Mouse (Mus musculus): ENCODE data around the gene Cxcl10. TPM values are rescaled to one million over a fixed set of nuclear protein-coding genes. Genes with fewer than 3 reads are reported as not detected.
A peak's percentile ranks its signal among the peaks of the same experiment; 100 is the strongest.

Cxcl10 gene
- total RNA-seq, 2 experiments from 2014 or later = not detected

DNA sequence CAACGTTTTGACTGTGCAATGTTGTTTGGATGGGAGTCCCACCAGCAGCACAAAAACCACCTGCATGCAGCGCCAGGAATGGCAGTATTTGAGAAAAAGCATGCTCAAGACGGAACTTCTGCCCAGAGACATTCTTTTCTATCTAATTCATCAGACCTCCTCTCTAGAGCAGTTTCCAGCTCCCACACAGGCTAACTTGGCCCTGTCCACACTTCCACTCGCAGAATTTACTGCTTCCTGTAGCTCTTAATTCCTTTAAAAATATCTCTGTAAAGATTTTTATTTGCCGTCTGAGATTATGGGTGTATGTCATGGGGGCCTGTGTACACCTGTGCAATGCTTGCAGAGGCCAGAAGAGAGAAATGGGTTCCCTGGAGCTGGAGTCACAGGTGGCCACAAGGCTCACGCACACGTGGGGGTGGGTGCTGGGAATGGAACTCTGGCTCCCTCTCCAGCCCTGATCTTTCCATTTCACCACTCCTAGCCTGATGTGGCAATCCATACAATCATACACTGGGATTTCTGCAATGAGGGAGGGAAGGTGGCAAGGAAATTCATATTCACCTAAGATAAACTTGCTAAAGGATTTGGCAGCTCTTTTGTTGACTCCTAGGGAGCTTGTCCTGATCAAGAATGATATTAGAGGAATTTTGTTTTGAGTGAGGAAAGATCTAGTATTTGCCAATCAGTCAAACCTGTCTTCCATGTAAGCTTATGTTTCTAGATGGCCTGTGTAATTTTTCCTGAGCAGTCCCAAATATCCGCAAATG is 26.9 kb downstream of the Cxcl10 start:
- DNase-seq (ENCODE audit: low spot score in 2 of 2) = no peak

DNA sequence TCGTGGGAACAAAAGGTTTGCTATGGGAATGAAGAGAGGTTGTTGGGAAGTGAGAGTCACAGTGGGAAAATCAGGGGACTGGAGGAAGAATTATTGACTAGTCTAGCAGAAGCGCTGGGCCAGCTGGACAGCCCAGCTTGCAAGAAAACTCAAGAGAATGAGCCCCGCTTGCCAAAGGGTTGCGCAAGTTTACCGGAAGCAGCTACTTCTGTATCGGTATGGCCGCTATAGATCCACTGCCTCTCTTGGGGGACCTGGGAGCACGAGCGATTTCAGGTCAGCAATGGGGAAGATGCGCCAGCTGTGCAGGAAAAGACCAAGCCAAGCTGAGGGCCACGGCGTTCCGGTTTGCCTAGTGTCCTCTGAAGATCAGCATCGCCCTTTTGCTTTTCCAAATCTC is 30.1 kb downstream of the Cxcl10 start:
- DNase-seq (ENCODE audit: low spot score in 2 of 2) = no peak

DNA sequence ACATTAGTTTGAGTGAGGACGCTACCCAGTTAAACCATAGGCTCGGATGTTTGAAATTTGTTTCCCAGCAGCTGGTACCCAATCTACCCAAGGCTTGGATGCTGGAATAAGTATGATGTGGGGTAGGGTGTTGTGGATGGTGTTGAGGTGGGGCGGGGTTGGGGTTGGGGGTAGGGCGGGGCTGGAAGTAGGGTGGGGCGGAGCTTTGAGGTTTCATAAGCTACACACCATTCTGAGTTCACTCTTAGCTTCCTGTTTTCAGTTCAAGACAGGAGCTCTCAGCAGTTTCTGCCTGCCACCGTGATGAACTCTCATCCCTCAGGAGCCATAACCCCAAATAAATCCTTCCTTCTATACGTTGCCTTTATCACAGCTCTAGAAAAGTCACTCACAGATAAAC is 30.6 kb downstream of the Cxcl10 start:
- no peak for DNase-seq (ENCODE audit: low spot score in 2 of 2)

DNA sequence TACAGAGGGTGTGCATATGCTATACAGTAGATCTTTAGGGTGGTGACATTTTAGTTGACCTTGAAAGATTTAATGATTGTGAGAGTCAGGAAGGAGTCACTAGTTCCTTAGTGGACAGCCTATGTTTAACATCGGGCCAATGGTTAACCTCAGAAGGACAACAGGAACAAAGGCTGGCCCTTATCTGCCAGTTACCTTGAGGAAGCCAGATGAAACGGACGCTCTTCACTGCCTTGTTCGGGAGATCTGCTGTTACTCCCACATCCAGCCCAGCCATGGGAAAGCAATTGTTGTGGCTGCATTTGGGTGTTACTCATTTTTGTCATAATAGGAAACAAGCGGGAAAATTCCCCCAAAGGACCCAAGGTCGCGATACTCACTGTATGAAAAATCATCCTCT is 34.9 kb downstream of the Cxcl10 start:
- DNase-seq (ENCODE audit: low spot score in 2 of 2) = no peak

DNA sequence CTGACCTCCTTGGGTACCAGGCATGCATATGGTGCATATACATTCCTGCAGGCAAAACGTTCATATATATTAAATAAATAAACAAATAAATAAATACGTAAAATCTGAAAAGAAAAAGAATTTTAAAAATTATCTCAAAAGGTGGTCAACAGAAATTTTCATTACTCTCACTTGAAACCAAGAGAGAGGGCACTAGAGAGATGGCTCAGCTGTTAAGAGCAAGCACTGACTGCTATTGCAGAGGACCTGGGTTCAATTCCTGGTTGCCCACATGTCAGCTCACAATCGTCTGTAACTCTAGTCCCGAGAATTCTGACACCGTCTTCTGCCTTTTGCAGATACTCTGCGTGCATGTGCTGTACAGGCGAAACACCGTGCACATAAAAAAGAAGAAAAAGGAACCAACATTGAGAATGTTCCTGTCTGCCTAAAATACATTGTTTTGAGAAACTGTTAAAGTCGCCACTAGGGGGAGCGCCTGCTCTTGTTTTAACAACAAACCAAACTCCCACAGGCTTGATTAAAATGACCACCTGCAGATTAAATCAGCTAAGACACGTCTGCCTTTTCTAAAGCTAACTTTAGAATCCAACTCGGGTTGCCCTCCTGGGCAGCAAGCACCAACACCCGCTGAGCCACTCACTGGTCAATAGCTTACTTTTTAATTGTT is 36.5 kb downstream of the Cxcl10 start:
- DNase-seq (ENCODE audit: low spot score in 2 of 2) = peak; percentile 84 to 92

DNA sequence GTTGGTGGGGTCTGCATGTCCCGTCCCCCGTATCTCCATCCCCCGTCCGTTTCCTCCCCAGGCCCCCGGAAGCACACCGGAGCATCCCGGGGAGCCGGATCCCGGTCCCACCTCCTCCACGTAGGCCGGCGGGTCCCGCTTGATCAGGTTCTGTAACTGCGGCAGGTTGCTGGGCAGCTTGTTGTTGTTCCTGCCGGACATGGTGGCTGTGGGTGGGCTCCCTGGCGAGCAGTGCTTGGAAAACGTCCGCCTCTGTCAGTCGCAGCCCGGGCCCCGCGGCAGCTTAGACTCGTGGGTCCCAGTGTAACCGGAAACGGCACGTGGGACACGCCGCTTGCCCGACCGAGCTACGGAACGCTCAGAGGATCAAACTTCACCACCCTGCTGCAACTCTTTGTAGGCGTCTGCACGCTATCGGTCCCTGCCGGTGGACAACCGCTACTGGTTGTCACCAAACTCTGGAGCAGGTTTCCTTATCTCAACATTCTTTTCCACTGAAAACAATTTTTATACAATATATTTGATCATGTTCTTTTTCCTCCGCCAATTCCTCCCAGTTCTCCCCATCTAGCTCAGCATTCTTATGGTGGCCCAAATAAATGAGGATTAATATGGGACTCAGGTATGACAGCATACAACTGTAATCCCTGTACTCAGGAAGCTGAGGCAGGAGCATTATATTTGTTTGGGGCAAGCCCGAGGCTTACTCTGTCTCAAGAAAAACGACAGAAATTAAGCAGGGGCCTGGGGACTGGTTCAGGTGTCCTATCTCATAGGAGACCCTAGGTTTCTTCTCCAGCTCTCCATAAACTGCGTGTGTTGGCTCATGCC is 38.8 kb downstream of the Cxcl10 start, which contains the start of gene Sdad1:
Sdad1 (minus strand) TSS at position 799 of the 831 bp plus-strand sequence.
- peak; percentile 94 to 97 for DNase-seq (ENCODE audit: low spot score in 2 of 2)

DNA sequence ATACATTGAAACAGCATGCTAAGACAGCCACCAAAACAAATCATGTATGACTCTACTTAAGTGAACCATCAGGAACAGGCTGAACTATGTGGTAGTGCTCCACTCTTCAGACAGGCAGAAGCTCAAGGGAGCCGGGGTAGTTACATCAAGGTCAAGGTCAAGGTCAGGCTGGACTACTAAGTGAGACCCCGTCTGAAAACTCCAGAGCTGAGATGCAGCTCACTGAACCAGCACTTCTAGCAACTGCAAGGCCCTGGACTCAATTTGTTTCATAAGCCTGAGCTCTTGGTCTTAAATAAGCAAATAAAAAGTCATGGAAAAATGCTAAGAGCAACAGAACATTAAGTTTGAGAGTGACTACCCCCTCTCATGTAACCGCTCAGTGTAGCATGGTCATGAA is 44.4 kb downstream of the Cxcl10 start:
- no peak for DNase-seq (ENCODE audit: low spot score in 2 of 2)

DNA sequence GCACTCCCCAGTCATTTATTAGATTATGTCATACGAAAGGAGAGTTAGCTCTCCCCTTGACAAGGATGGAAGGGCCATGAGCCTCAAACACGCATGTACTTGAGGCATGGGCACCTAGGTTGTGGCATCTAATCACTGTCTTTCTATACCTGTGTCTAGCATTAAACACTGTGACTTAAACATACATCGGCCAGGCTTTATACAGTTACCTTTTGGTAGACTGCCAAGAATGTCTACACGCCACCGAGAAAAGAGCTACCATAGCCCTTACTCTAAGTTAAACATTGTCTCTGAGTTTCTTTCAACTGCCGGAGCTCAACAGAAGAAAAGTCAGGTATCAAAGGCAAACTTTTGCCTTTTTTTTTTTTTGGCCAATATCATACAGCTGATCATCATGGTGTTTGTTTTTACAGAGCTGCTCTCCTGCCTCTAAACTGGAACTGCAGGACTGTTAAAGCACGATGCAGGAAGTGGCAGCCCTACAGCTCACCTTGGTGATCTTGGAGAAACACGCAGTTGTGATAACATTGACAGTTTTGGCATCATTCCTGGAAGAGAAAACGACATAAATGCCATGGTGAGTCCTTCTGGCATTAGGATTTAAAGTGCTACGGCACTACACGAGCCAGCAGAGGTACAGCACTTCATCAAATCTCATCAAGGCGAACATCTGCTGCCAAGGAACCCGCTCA is 46.4 kb downstream of the Cxcl10 start:
- DNase-seq (ENCODE audit: low spot score in 2 of 2) = no peak

Other genes starting within 250 kb of the Cxcl10 start
- 10 to 100 TPM; 70.9 to 71.9 TPM for gene Uso1, start 211.0 kb downstream of the Cxcl10 start, total RNA-seq (2021)
- not detected for gene U90926, start 133.5 kb downstream of the Cxcl10 start, total RNA-seq (2021)
- gene Ppef2, start 92.6 kb downstream of the Cxcl10 start, total RNA-seq (2021) = under 1 TPM; 0.39 to 0.55 TPM
- 10 to 100 TPM; 35.4 to 36.8 TPM for gene Naaa, start 70.7 kb downstream of the Cxcl10 start, total RNA-seq (2021)
- 10 to 100 TPM; 21.9 to 22.8 TPM for gene Sdad1, start 38.4 kb downstream of the Cxcl10 start, total RNA-seq (2021)
- not detected for gene Cxcl9, start 20.8 kb downstream of the Cxcl10 start, total RNA-seq (2021)
- gene Art3, start 17.1 kb downstream of the Cxcl10 start, total RNA-seq (2021) = 1 to 10 TPM; 5.5 to 8.7 TPM
- 10 to 100 TPM; 30.2 to 33.8 TPM for gene Nup54, start 86.3 kb upstream of the Cxcl10 start, total RNA-seq (2021)
- 10 to 100 TPM; 88.0 to 93.8 TPM for gene Scarb2, start 157.9 kb upstream of the Cxcl10 start, total RNA-seq (2021)
- 1 to 10 TPM in 1 of 2 experiments, not detected in 1; 1.8 TPM for gene Fam47e, start 206.2 kb upstream of the Cxcl10 start, total RNA-seq (2021)

Data from layer of hippocampus, postnatal 14 days (tissue).